Mouse (Mus musculus): ENCODE data around the gene Tph2. TPM values are rescaled to one million over a fixed set of nuclear protein-coding genes. Genes with fewer than 3 reads are reported as not detected.

Tph2 gene
- polyA plus RNA-seq, 1 experiment from 2014 or later, result 13.8 TPM

DNA sequence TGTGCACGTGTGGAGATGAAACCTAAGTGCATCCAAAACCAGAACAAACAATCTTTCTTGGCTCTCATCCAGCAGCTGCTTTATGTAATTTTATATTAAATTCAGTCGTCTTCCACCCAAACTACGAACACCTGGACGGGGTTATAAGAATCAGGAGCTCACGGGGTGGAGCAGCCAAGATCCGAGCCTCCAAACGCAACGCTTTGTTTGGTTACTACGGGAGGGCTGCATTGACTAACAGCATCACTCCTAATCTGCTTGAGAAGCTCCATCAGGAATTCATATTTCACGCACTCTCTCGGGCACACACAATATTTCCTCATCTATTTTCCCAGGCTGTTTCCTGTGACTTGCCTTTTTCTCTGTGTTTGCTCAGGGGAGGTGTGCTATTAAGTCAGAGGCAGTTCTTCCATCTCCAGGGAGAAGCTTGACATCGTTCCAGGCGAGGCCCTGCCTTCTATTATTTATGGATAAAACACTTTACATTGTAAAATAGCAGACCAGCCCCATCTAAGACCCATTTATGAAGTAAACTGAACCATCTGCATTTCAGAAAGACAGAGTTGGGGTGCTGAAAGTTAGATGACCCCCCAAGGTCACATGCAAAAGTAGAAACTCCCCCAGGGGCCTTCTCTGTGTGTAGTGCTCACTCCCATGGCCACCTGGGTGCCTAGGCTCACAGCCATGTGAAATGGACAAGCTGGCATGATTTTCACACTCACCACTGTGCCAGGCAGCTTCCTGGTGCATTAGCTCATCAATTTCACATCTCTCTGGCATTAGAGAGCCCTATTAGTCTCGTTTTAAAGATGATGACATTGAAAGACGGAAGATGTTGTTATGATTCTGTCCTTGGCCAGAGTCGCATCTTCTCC is 76.9 kb downstream of the Tph2 start:
- no peak overlapping the region for H3K4me3 ChIP-seq (ENCODE audit: low read length)
- no peaks in the 10 kb centered on the region for H3K9me3 ChIP-seq (ENCODE audit: control insufficient read depth, low read length)
- H3K9ac ChIP-seq (ENCODE audit: low read depth, low read length), result no peak overlapping the region
- no peak; the same call in 1 of the 2 replicates for ATAC-seq
- WGBS, result 69% methylated on average over 16 of the region's 16 CpGs
- no peak overlapping the region for H3K4me2 ChIP-seq (ENCODE audit: low read length)
- H3K27me3 ChIP-seq (replicated peaks; ENCODE audit: control insufficient read depth, insufficient read depth, low read length), result no peaks in the 10 kb centered on the region
- H3K36me3 ChIP-seq (ENCODE audit: control insufficient read depth, insufficient read depth, low read length), result no peaks in the 10 kb centered on the region
- no peak overlapping the region for H3K27ac ChIP-seq (ENCODE audit: low read depth, low read length)
- no peaks in the 10 kb centered on the region for H3K4me1 ChIP-seq (ENCODE audit: control insufficient read depth, insufficient read depth, low read depth, low read length)

DNA sequence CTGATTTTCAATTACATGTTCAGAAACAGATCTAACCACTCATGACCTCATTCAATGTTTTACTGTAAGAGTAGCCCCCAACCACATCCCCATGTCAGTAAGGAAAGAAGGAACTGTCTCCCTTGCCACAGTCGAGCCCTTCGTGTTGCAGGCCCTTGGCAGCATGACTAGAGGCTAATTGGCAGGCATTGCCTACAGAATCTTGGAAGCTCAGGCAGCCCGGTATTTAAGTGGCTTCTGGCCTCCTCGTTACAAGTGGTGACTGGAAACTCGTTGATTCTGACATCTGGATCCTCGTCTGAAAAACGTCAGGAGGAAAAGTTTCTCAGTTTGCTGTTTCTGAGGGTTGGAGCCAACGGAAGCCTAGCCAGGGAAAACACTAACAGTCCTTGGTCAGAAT is 80.6 kb downstream of the Tph2 start:
- 78% methylated on average over 8 of the region's 8 CpGs for WGBS
- Histone ChIP-seq H3K27ac (ENCODE audit: low read depth, low read length) (no peak overlapping the region), H3K36me3 (ENCODE audit: control insufficient read depth, insufficient read depth, low read length) (no peaks in the 10 kb centered on the region), H3K9ac (ENCODE audit: low read depth, low read length) (no peak overlapping the region), H3K4me3 (ENCODE audit: low read length) (no peak overlapping the region), H3K27me3 (replicated peaks; ENCODE audit: control insufficient read depth, insufficient read depth, low read length) (no peaks in the 10 kb centered on the region), H3K4me2 (ENCODE audit: low read length) (no peak overlapping the region), H3K4me1 (ENCODE audit: control insufficient read depth, insufficient read depth, low read depth, low read length) (no peaks in the 10 kb centered on the region), H3K9me3 (ENCODE audit: control insufficient read depth, low read length) (no peaks in the 10 kb centered on the region)
- ATAC-seq, result no peak

DNA sequence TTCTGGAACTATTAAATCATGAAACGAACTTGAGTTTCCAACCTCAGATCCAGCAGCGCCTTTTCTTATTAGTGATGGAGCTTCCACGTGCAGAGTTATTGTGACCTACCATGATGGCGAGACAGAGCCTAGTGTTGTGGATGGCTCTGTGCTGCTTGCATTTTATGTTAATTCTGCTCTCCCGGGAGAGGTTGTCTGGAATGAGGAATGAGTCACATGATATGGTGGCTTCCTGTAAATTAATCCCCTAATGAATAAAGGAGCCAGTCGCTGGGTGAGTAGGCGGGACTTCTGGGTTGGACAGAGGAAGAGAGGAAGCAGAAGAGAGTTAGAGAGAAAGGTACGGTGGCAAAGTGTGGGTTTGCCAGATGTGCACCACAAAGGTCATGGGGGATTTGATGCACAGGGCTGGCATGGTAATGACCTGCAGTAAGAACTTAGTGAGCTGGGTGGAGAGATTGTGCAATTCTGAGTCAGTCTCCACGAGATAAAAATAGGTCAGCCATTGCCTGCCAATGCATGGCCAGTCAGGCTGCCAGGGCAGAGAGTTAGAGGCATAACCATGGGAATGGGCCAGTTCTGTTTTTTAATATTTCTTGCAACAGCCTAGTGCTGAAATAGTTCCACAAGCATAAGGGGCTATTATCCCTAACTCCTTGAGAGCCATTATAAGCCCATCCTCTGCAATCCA is 84.8 kb downstream of the Tph2 start:
- ATAC-seq, result no peak
- Histone ChIP-seq H3K36me3 (ENCODE audit: control insufficient read depth, insufficient read depth, low read length) (no peaks in the 10 kb centered on the region), H3K27ac (ENCODE audit: low read depth, low read length) (no peak overlapping the region), H3K9ac (ENCODE audit: low read depth, low read length) (no peak overlapping the region), H3K4me2 (ENCODE audit: low read length) (no peak overlapping the region), H3K9me3 (ENCODE audit: control insufficient read depth, low read length) (no peaks in the 10 kb centered on the region), H3K4me1 (ENCODE audit: control insufficient read depth, insufficient read depth, low read depth, low read length) (no peaks in the 10 kb centered on the region), H3K4me3 (ENCODE audit: low read length) (no peak overlapping the region), H3K27me3 (replicated peaks; ENCODE audit: control insufficient read depth, insufficient read depth, low read length) (no peaks in the 10 kb centered on the region)
- 73% methylated on average over 9 of the region's 9 CpGs for WGBS

DNA sequence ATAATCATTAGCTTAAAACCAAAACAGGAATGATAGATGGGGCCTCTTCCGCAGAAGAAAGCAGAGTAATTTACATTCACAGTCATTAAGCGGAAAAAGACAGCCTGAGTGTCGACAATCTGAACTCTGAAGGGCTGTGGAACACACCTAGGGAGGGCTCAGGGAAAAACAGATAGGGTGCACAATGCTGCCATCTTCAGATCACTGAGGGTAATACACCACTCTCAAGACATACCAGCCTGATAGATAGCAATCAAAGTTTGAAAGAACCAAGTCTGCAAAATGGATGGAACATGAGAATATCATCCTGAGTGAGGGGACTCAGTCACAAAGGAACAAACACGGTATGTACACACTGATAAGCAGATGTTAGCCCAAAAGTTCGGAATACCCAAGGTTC is 87.7 kb downstream of the Tph2 start:
- no peak overlapping the region for H3K27ac ChIP-seq (ENCODE audit: low read depth, low read length)
- no peak overlapping the region for H3K9ac ChIP-seq (ENCODE audit: low read depth, low read length)
- no peak overlapping the region for H3K4me3 ChIP-seq (ENCODE audit: low read length)
- no peak overlapping the region for H3K4me2 ChIP-seq (ENCODE audit: low read length)
- peak; percentile 85 for ATAC-seq
- H3K27me3 ChIP-seq (replicated peaks; ENCODE audit: control insufficient read depth, insufficient read depth, low read length), result no peaks in the 10 kb centered on the region
- H3K9me3 ChIP-seq (ENCODE audit: control insufficient read depth, low read length), result peaks cover 3% of the 10 kb centered on the region; the same call in 1 of the 2 replicates
- no peaks in the 10 kb centered on the region for H3K36me3 ChIP-seq (ENCODE audit: control insufficient read depth, insufficient read depth, low read length)
- WGBS, result 10% methylated on average over 5 of the region's 5 CpGs
- no peaks in the 10 kb centered on the region for H3K4me1 ChIP-seq (ENCODE audit: control insufficient read depth, insufficient read depth, low read depth, low read length)

DNA sequence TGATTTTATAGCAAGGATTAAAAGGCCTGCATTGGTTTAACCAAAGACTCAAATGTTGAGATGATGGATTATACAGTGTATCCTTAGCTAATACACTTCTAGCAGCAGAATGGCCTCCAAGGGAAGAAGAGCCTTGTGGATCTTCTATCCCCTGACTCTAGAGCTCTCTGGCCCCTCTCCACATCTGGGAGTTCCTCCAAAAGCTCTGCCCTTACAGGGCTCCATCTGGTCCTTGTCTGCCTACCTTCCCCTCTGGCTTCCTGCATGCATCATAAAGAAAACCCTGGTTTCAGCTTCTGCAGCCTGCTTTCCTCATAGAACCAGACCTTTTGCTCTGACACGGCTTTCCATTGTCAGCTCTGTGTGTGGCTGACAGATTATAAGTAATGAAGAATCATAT is 88.6 kb downstream of the Tph2 start:
- no peak overlapping the region for H3K27ac ChIP-seq (ENCODE audit: low read depth, low read length)
- no peaks in the 10 kb centered on the region for H3K4me1 ChIP-seq (ENCODE audit: control insufficient read depth, insufficient read depth, low read depth, low read length)
- WGBS, result 59% methylated on average over 1 of the region's 1 CpGs
- H3K4me3 ChIP-seq (ENCODE audit: low read length), result no peak overlapping the region
- H3K36me3 ChIP-seq (ENCODE audit: control insufficient read depth, insufficient read depth, low read length), result no peaks in the 10 kb centered on the region
- no peak overlapping the region for H3K9ac ChIP-seq (ENCODE audit: low read depth, low read length)
- no peaks in the 10 kb centered on the region for H3K27me3 ChIP-seq (replicated peaks; ENCODE audit: control insufficient read depth, insufficient read depth, low read length)
- H3K4me2 ChIP-seq (ENCODE audit: low read length), result no peak overlapping the region
- peaks cover 3% of the 10 kb centered on the region; the same call in 1 of the 2 replicates for H3K9me3 ChIP-seq (ENCODE audit: control insufficient read depth, low read length)
- ATAC-seq, result 0 out of 2 replicates have a peak, but pooled peaks have one; percentile 38

DNA sequence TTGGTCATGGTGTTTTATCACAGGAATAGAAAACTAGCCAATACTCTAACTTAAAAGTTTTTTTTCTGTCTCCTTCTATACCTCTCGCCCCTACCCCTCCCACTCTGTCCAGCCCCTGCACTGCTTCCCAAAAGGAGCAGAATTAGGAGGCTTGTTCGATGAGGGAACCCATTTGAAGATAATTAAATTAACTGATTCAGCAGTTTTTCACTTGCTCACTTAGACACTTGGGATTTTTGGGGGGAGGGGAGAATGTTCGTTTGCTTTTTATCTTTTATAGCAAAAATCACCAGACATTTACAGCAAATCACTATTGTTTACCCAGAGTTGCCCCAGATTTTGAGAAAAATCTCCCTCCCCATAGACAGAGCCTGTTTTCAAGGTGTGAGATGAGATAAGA is 106.6 kb downstream of the Tph2 start:
- Histone ChIP-seq H3K27me3 (replicated peaks; ENCODE audit: control insufficient read depth, insufficient read depth, low read length) (no peaks in the 10 kb centered on the region), H3K27ac (ENCODE audit: low read depth, low read length) (no peak overlapping the region), H3K9ac (ENCODE audit: low read depth, low read length) (no peak overlapping the region), H3K4me1 (ENCODE audit: control insufficient read depth, insufficient read depth, low read depth, low read length) (no peaks in the 10 kb centered on the region), H3K9me3 (ENCODE audit: control insufficient read depth, low read length) (no peaks in the 10 kb centered on the region), H3K4me3 (ENCODE audit: low read length) (no peak overlapping the region), H3K36me3 (ENCODE audit: control insufficient read depth, insufficient read depth, low read length) (no peaks in the 10 kb centered on the region), H3K4me2 (ENCODE audit: low read length) (no peak overlapping the region)
- no peak for ATAC-seq
- 57% methylated on average over 3 of the region's 3 CpGs for whole genome bisulfite sequencing

DNA sequence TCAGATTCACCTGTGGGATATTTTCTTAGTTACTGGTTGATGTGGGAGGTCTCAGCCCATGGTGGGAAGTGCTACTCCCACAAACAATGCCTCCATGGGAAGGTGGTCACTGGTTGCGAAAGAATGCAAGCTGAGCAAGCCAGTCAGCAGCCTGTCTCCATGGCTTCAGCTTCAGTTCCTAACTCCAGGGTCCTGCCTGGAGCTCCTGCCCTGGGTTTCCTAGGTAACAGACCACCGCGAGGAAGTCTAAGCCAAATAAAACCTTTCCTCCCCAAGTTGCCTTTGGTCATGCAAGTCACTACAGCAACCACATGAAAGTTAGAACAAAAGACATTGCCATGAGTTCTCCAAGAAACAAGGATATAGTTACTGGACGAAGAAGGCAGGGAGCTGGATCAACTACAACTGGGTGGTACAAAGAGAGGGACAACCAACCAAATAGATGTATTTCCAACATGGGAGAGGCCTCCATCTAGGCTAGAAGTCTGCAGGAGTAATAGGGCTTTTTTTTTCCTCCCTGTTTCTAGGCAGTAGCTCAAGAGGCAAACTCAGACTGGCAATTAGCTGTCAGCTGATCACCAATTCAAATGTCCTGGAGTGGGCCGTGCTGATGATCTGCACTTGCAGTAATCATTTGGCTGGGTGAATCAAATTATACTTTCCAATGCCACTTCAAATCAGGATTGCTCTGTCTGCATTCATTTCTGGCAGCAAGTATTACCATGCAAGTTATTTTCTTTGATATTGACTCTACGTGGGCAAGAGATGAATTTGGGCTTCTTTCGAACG is 115.5 kb downstream of the Tph2 start:
- no peaks in the 10 kb centered on the region for H3K27me3 ChIP-seq (replicated peaks; ENCODE audit: control insufficient read depth, insufficient read depth, low read length)
- no peak overlapping the region for H3K4me2 ChIP-seq (ENCODE audit: low read length)
- no peak overlapping the region for H3K9ac ChIP-seq (ENCODE audit: low read depth, low read length)
- H3K4me1 ChIP-seq (ENCODE audit: control insufficient read depth, insufficient read depth, low read depth, low read length), result no peaks in the 10 kb centered on the region
- ATAC-seq, result no peak
- WGBS, result 58% methylated on average over 8 of the region's 8 CpGs
- no peaks in the 10 kb centered on the region for H3K36me3 ChIP-seq (ENCODE audit: control insufficient read depth, insufficient read depth, low read length)
- no peak overlapping the region for H3K27ac ChIP-seq (ENCODE audit: low read depth, low read length)
- H3K9me3 ChIP-seq (ENCODE audit: control insufficient read depth, low read length), result peaks cover 3% of the 10 kb centered on the region
- H3K4me3 ChIP-seq (ENCODE audit: low read length), result no peak overlapping the region

DNA sequence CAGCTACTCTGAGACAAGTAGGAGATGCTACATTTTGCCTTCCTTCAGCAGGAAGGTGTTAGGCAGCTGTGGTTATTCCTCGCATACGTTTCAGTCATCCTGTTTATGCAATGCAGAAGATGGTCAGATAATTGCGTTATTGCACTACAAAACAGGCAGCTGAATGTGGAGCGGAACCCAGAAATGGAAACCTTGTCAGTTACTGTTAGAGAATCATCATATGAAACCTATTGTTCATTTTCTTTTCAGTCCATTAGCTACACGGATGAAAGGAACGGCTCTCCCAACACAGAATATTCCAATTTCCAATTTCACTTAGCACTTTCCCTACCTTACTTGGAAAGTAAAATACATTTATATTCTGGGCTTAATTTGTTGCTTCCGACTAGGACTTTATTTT is 120.9 kb downstream of the Tph2 start:
- H3K4me1 ChIP-seq (ENCODE audit: control insufficient read depth, insufficient read depth, low read depth, low read length), result no peaks in the 10 kb centered on the region
- ATAC-seq, result no peak
- peaks cover 3% of the 10 kb centered on the region for H3K9me3 ChIP-seq (ENCODE audit: control insufficient read depth, low read length)
- no peak overlapping the region for H3K9ac ChIP-seq (ENCODE audit: low read depth, low read length)
- H3K4me3 ChIP-seq (ENCODE audit: low read length), result no peak overlapping the region
- H3K36me3 ChIP-seq (ENCODE audit: control insufficient read depth, insufficient read depth, low read length), result no peaks in the 10 kb centered on the region
- WGBS, result 79% methylated on average over 7 of the region's 7 CpGs
- no peaks in the 10 kb centered on the region for H3K27me3 ChIP-seq (replicated peaks; ENCODE audit: control insufficient read depth, insufficient read depth, low read length)
- no peak overlapping the region for H3K4me2 ChIP-seq (ENCODE audit: low read length)
- no peak overlapping the region for H3K27ac ChIP-seq (ENCODE audit: low read depth, low read length)

DNA sequence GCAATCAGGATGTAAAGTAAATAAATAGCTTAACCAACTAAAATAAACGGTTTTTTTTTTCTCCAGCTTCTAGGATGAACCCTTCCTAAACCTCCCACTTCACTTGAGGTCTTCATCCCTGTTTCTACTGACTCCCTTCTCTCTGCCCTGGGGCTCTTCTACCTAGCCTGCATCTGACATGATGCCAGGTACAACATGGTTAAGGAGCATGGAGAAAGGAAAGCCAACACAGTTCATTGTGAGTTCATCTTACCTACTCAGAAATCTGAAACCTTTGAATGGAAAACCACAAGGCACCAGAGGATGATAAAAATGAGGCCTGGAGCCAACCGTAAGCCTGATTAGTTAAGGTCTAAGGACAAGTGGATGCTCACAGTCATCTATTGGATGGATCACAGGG is 123.3 kb downstream of the Tph2 start:
- Histone ChIP-seq H3K27me3 (replicated peaks; ENCODE audit: control insufficient read depth, insufficient read depth, low read length) (no peaks in the 10 kb centered on the region), H3K4me1 (ENCODE audit: control insufficient read depth, insufficient read depth, low read depth, low read length) (no peaks in the 10 kb centered on the region), H3K27ac (ENCODE audit: low read depth, low read length) (no peak overlapping the region), H3K4me3 (ENCODE audit: low read length) (no peak overlapping the region), H3K9me3 (ENCODE audit: control insufficient read depth, low read length) (peaks cover 3% of the 10 kb centered on the region), H3K9ac (ENCODE audit: low read depth, low read length) (no peak overlapping the region), H3K4me2 (ENCODE audit: low read length) (no peak overlapping the region), H3K36me3 (ENCODE audit: control insufficient read depth, insufficient read depth, low read length) (no peaks in the 10 kb centered on the region)
- WGBS, result 72% methylated on average over 2 of the region's 2 CpGs
- ATAC-seq, result no peak

Measured in hindbrain, embryonic 16.5 days (tissue).